Mouse (Mus musculus): Measurements from ENCODE around the gene Slc25a22. TPM values are rescaled to one million over a fixed set of nuclear protein-coding genes. Genes with fewer than 3 reads are reported as not detected.
A peak's percentile ranks its signal among the peaks of the same experiment; 100 is the strongest.

Slc25a22 gene
- 79.8 and 96.8 TPM in 2 replicates for polyA plus RNA-seq (2012; ENCODE audit: insufficient read depth, insufficient read length, missing spikeins)

GRCm38 (mm10) chr7:141437178-141438120 is at the start of gene Slc25a22:
Slc25a22 (minus strand) TSS chr7:141437892.
- peaks cover 16% of the 10 kb centered on the region for H3K4me1 ChIP-seq (ENCODE audit: control insufficient read depth, insufficient read depth, insufficient read length, low read length)
- H3K27ac ChIP-seq (replicated peaks; ENCODE audit: low read depth, low read length), result peak within 1 kb of the TSS; percentile 82
- H3K4me3 ChIP-seq (ENCODE audit: insufficient read depth, low read depth, low read length), result peak within 1 kb of the TSS; percentile 97

DNA sequence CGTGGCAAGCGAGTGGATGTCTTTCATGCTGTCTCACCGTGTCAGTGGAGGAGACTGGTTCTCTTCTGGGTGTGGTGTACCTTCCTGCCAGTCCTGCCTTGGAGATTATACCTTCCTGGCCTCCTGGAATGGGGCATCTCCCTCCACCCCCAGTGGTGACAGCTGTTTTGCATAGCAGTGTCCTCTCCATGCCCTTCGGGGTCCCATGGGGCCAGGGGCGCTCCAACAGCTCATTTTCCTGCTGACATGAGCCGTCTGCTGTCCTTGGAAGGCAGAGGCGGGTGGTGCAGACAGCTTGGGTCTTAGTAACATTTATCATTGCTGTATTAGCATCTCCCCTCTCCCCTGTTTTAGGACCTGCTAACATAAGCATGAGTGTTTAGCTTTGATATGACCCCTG is 49.4 kb upstream of the Slc25a22 start:
- Histone ChIP-seq H3K4me3 (ENCODE audit: insufficient read depth, low read depth, low read length) (no peak overlapping the region), H3K27ac (replicated peaks; ENCODE audit: low read depth, low read length) (no peak overlapping the region), H3K4me1 (ENCODE audit: control insufficient read depth, insufficient read depth, insufficient read length, low read length) (peaks cover 21% of the 10 kb centered on the region)

DNA sequence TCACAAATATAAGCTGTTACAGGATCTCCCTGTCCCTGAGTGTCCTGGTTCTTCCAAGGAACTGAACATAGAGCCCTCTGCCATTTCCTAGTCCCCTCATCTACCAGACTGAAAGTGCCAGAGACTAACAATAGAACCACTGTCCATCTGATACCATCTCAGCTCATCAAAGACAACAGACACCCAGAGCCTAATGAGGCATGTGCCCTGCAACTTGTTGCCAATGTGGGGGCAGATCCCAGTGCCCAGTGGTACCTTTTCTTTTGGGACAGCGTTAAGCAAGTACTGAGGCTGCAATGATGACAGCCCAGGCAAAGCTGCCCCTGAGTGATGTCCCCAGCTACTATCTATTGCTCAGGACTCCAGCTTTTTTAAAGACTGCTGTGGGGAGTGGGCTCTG is 48.5 kb upstream of the Slc25a22 start:
- no peak overlapping the region for H3K4me3 ChIP-seq (ENCODE audit: insufficient read depth, low read depth, low read length)
- H3K4me1 ChIP-seq (ENCODE audit: control insufficient read depth, insufficient read depth, insufficient read length, low read length), result peaks cover 21% of the 10 kb centered on the region
- H3K27ac ChIP-seq (replicated peaks; ENCODE audit: low read depth, low read length), result no peak overlapping the region

GRCm38 (mm10) chr7:141485606-141486005 is 47.9 kb upstream of the Slc25a22 start:
- Histone ChIP-seq H3K4me1 (ENCODE audit: control insufficient read depth, insufficient read depth, insufficient read length, low read length) (peaks cover 21% of the 10 kb centered on the region), H3K27ac (replicated peaks; ENCODE audit: low read depth, low read length) (no peak overlapping the region)

GRCm38 (mm10) chr7:141485186-141485585 is 47.5 kb upstream of the Slc25a22 start:
- peaks cover 21% of the 10 kb centered on the region for H3K4me1 ChIP-seq (ENCODE audit: control insufficient read depth, insufficient read depth, insufficient read length, low read length)
- H3K4me3 ChIP-seq (ENCODE audit: insufficient read depth, low read depth, low read length), result no peak overlapping the region
- no peak overlapping the region for H3K27ac ChIP-seq (replicated peaks; ENCODE audit: low read depth, low read length)

More at GRCm38 (mm10) chr7:141485606-141486005, 47.9 kb upstream of the Slc25a22 start:
- no peak overlapping the region for H3K4me3 ChIP-seq (ENCODE audit: insufficient read depth, low read depth, low read length)

DNA sequence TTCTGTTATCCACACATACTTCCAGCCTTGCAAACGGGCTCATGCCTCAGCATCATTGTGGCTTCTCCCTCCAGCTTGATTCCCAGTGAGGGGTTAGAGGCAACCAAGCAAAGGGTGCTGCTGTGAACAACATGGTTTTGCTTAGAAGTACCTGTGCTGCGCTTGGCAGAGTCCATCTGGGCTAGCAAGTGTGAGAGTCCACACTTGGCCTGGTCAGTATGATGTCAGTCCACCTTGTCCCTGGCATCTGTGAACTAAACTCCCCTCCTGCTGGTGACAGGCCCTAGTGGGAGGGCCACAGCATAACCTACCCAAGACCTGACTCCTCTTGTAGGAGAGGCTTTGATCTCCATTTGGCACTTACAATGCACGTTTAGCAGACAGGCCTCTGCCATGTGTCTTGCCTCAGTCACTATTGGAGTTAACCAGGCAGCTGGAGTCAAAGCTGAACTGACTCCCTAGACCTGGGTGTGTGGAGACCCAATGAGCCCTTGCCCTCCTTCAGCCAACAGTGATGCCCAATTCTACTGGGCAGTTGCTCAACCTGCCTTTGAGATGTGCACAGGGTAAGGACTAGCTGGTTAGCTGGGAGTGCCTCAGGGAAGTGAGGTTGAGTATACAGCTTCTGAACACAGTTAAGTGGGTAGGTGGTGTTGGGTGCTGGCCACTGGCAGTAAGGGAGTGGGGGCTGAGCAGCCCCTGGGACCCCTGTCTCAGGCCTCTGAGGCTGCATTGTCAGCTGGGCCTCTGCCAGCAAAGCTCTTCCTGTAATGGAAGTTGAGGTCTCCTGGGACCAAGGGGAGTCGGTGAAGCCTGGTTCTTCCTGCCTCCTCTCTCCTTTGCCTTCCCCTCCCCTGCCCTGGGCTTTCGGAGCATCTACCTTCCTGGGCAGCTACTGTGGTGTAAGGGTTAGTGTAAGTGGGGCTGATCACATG is 46.8 kb upstream of the Slc25a22 start:
- peaks cover 21% of the 10 kb centered on the region for H3K4me1 ChIP-seq (ENCODE audit: control insufficient read depth, insufficient read depth, insufficient read length, low read length)
- H3K4me3 ChIP-seq (ENCODE audit: insufficient read depth, low read depth, low read length), result no peak overlapping the region

GRCm38 (mm10) chr7:141483114-141483653 is 45.5 kb upstream of the Slc25a22 start:
- no peak overlapping the region for H3K27ac ChIP-seq (replicated peaks; ENCODE audit: low read depth, low read length)

More for the DNA sequence above, 46.8 kb upstream of the Slc25a22 start:
- H3K27ac ChIP-seq (replicated peaks; ENCODE audit: low read depth, low read length), result no peak overlapping the region

DNA sequence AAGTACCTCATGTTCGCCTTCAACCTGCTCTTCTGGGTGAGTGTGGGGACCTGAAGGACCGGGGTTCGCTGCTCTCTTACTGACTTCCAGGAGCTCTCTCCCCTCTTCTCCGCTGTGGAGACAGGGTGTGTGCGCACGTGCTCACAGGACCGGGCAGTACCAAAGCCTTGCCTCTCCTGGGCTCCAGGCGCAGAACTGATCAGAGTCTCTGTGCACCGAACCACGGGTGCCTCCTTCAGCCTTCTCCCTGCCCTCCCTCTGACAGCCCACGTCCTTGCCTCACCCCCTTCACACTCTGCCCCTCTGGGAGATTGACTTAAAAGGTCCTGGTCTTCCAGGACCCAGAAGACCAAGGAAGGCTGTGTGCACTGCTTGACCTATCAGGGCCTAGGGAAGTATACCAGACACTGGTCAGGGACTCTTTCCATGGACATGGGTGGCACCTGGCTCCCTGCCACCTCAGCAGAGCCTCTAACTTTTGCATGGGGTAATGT is 44.9 kb upstream of the Slc25a22 start:
- Histone ChIP-seq H3K27ac (replicated peaks; ENCODE audit: low read depth, low read length) (no peak overlapping the region), H3K4me3 (ENCODE audit: insufficient read depth, low read depth, low read length) (peak overlapping the region; percentile 47; the same call in 1 of the 2 replicates), H3K4me1 (ENCODE audit: control insufficient read depth, insufficient read depth, insufficient read length, low read length) (peaks cover 28% of the 10 kb centered on the region)

More at GRCm38 (mm10) chr7:141483114-141483653, 45.5 kb upstream of the Slc25a22 start:
- Histone ChIP-seq H3K4me3 (ENCODE audit: insufficient read depth, low read depth, low read length) (no peak overlapping the region), H3K4me1 (ENCODE audit: control insufficient read depth, insufficient read depth, insufficient read length, low read length) (peaks cover 22% of the 10 kb centered on the region)

DNA sequence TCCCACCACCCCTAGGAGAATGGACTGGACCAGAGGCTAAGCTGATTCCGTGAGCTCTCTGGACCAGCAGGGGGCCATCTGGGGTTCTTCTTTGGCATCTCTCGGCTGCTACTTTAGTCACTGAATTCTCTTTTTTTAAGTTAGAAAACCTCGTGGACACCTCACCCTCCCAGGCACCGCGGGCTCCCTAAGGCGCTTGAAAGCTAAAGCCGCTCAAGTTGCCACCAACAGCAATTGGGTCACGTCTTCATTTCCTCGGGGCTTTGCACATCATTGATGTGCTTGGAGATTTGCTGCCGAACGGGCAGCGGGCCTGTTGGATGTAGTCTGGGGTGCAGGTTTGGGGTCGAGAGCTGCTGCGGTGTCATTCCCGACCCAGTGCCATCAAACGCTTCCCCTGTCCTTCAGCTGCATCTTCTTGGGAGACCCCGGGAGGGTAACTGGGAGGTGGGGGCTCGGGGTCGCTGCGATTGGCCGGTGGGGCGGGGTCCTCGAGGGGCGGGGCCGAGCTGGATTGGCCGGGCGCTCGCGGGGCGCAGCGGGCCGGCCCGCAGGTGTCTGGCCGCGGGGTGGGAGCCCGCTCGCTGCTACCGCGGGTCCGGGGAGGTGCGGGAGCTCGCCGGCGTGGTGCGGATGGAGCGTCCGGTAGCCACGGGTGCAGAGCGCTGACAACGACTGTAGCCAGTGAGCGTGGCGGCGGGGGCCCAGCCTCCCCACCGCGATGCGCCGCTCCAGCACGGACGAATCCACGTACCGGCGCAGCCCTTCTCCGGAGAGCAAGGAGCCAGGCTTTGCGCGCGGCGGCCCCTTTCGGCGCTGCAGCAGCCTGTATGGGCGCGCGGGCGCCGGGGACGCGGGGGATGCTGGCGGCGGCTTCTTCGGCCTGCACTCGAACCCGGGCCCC is 44.1 kb upstream of the Slc25a22 start:
- peaks cover 29% of the 10 kb centered on the region for H3K4me1 ChIP-seq (ENCODE audit: control insufficient read depth, insufficient read depth, insufficient read length, low read length)
- peak overlapping the region; percentile 47 for H3K4me3 ChIP-seq (ENCODE audit: insufficient read depth, low read depth, low read length)
- H3K27ac ChIP-seq (replicated peaks; ENCODE audit: low read depth, low read length), result no peak overlapping the region

GRCm38 (mm10) chr7:141480842-141481497 is 43.3 kb upstream of the Slc25a22 start:
- Histone ChIP-seq H3K4me1 (ENCODE audit: control insufficient read depth, insufficient read depth, insufficient read length, low read length) (peaks cover 29% of the 10 kb centered on the region), H3K27ac (replicated peaks; ENCODE audit: low read depth, low read length) (no peak overlapping the region), H3K4me3 (ENCODE audit: insufficient read depth, low read depth, low read length) (no peak overlapping the region)

DNA sequence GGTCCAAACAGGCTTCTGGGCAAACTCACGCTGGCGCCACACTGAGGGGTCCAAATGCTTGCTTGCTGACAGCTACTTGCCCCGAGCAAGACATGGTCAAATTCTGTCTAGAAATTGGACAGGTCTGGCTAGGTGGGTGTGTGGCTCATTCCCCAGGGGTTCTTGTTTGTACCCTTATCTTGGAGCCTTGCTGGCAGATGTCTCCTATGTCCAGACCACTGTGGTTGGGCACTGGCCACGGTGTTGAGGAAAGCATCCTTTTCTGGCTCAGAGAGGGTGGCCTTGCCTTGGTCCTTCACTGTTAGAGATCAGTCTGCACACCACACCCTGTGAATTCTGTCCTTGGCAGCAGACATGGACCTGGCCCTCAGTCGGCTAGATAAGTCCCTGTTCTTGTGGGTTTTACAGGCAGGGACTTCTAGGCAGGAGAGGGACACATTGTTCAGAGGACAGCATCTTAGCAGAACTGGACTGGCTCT is 40.6 kb upstream of the Slc25a22 start:
- H3K27ac ChIP-seq (replicated peaks; ENCODE audit: low read depth, low read length), result no peak overlapping the region
- H3K4me1 ChIP-seq (ENCODE audit: control insufficient read depth, insufficient read depth, insufficient read length, low read length), result peaks cover 18% of the 10 kb centered on the region
- no peak overlapping the region for H3K4me3 ChIP-seq (ENCODE audit: insufficient read depth, low read depth, low read length)

DNA sequence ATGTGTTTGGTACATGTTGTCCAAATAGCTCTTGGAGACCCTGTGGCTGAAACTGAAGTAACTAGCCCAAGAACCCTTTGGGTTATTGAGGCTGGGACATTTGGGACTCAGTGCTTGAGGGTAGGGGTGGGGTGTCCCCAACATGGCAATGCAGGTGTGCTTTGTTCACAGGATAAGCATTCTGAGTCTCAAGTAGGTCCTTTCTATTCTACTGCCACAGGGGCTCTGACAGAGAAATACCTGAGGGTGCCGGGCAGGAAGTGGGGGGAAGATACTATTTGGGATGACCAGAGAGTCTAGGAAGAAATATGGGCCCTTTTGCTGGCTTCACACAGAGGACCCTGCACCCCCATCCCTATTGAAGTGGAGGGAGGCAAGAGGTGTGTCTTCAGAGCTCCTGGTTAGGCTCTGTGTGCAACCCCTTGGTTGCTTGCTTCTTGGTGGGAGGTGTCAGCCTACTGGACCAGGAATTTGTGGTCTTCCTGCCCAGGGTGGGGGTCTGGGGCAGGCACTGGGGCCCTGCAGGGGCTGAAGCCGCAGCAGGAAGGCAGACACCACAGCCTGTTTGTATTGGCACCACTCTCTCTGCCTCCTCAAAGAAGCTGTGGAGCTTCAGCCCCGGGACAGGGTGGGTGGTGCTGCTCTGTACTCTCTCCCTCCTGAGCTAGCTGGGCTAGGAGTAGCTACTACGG is 40.0 kb upstream of the Slc25a22 start:
- Histone ChIP-seq H3K27ac (replicated peaks; ENCODE audit: low read depth, low read length) (peak overlapping the region; percentile 100), H3K4me3 (ENCODE audit: insufficient read depth, low read depth, low read length) (peak overlapping the region; percentile 92), H3K4me1 (ENCODE audit: control insufficient read depth, insufficient read depth, insufficient read length, low read length) (peaks cover 18% of the 10 kb centered on the region)

DNA sequence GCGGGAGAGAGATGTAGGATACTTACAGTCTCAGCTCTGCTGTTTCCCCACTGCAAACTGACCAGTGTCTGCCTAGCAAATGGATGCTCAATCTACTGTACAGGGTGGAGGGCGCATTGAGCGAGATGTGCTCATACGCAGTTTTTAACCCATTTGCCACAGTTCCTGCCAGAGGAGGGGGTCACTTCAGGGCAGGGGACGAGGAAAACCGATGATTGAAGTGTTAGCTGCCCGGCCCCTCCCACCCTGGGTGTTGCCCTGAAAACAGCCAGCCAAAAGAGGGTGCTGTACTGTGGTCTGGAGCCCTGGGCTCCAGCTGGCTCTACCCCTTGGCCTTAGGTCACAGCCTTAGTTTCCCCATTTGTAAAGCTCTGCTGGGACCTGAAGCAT is 39.3 kb upstream of the Slc25a22 start:
- peak overlapping the region; percentile 92 for H3K4me3 ChIP-seq (ENCODE audit: insufficient read depth, low read depth, low read length)
- peaks cover 12% of the 10 kb centered on the region; the same call in 1 of the 2 replicates for H3K4me1 ChIP-seq (ENCODE audit: control insufficient read depth, insufficient read depth, insufficient read length, low read length)
- H3K27ac ChIP-seq (replicated peaks; ENCODE audit: low read depth, low read length), result peak overlapping the region; percentile 100
